Mouse (Mus musculus) right cerebral cortex, postnatal 14 days (tissue): ENCODE measurements around the gene Cwc27.

Experiments
- DNase-seq: peaks from one replicate; pipeline ENCODE4 v3.0.0; 2022

The Cwc27 gene

GRCm38 (mm10) chr13:104816635-104817571, at the start of gene Cwc27:
Cwc27 (minus strand) TSS chr13:104817142.
- peak; percentile 71 for DNase-seq

GRCm38 (mm10) chr13:104866726-104867125, 49.8 kb upstream of the Cwc27 start:
- no peak for DNase-seq

GRCm38 (mm10) chr13:104863127-104863979, 46.4 kb upstream of the Cwc27 start, which contains the start of gene Shisal2b:
Shisal2b (minus strand) TSS chr13:104863893.
- DNase-seq: peak; percentile 29

- DNase-seq: no peak
Observed at GRCm38 (mm10) chr13:104853645-104854044, 36.7 kb upstream of the Cwc27 start.

- DNase-seq: no peak
Observed at GRCm38 (mm10) chr13:104843295-104844089, 26.6 kb upstream of the Cwc27 start.

GRCm38 (mm10) chr13:104841937-104842336, 25.0 kb upstream of the Cwc27 start:
- DNase-seq: no peak

- no peak for DNase-seq
Observed at GRCm38 (mm10) chr13:104837628-104838027, 20.7 kb upstream of the Cwc27 start.

- no peak for DNase-seq
Observed at GRCm38 (mm10) chr13:104832811-104833210, 15.9 kb upstream of the Cwc27 start.

- no peak for DNase-seq
Observed at GRCm38 (mm10) chr13:104825470-104825869, 8.5 kb upstream of the Cwc27 start.

- no peak for DNase-seq
Observed at GRCm38 (mm10) chr13:104822411-104822838, 5.5 kb upstream of the Cwc27 start.

GRCm38 (mm10) chr13:104821908-104822307, 5.0 kb upstream of the Cwc27 start:
- no peak for DNase-seq

- no peak for DNase-seq
Observed at GRCm38 (mm10) chr13:104821192-104821591, 4.2 kb upstream of the Cwc27 start.

- DNase-seq: no peak
Observed at GRCm38 (mm10) chr13:104817696-104818095, 754 bp upstream of the Cwc27 start.

GRCm38 (mm10) chr13:104816270-104816634, 690 bp downstream of the Cwc27 start:
- DNase-seq: no peak

- DNase-seq: no peak
Observed at GRCm38 (mm10) chr13:104805681-104806080, 11.3 kb downstream of the Cwc27 start.

GRCm38 (mm10) chr13:104799566-104800182, 17.3 kb downstream of the Cwc27 start:
- no peak for DNase-seq

- no peak for DNase-seq
Observed at GRCm38 (mm10) chr13:104799067-104799466, 17.9 kb downstream of the Cwc27 start.

- no peak for DNase-seq
Observed at GRCm38 (mm10) chr13:104794421-104794820, 22.5 kb downstream of the Cwc27 start.

- DNase-seq: no peak
Observed at GRCm38 (mm10) chr13:104792184-104792583, 24.8 kb downstream of the Cwc27 start, which contains the start of gene Srek1ip1. Srek1ip1 (plus strand) TSS chr13:104792484.

GRCm38 (mm10) chr13:104789663-104790062, 27.3 kb downstream of the Cwc27 start:
- DNase-seq: no peak

GRCm38 (mm10) chr13:104787260-104787659, 29.7 kb downstream of the Cwc27 start:
- DNase-seq: no peak

- no peak for DNase-seq
Observed at GRCm38 (mm10) chr13:104779104-104779670, 37.8 kb downstream of the Cwc27 start.
